Mouse (Mus musculus) T-cell, adult 66 days (primary cell): ENCODE measurements around the gene Tmod3. TPM values are rescaled to one million over a fixed set of nuclear protein-coding genes. Genes with fewer than 3 reads are reported as not detected.

Source experiments
- total RNA-seq, 2 experiments: library from RNA; stranded (reverse); gene quantifications; 3 replicates in 1 of 2; 4 replicates in 1 of 2; pipeline ENCODE4 v1.2.4; 2023

The Tmod3 gene
- 100 to 1,000 TPM; 167 to 173 TPM for total RNA-seq

DNA sequence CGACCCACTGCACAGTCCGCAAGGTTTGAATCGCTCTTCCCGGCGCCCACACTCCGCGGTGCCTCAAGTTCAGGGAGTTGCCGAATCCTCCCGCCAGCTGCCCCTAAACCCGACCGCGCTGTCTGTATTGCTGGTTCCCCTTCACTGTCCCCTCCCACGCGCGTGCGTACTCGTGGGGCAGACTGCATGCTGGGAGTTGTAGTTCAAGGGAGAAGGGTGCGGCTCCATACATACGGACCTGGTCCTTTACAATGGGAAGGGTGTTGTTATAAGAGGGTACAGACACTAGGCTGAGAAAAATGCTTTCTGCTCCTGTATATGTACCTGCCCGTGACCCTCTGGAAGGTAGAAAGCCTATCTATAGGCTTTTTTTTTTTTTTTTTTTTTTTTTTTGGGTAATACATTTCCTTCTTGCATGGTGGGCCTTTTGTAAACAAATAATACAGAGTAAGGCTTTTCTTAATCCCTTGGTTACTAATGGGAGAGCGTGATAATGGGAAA is at the start of gene Tmod3:
TSS of gene Tmod3 (minus strand) at position 146 of the 501 bp plus-strand sequence.

Other genes starting within 250 kb of the Tmod3 start
- gene Bcl2l10, start 211.9 kb downstream of the Tmod3 start, total RNA-seq: not detected
- 10 to 100 TPM; 62.2 to 63.5 TPM for gene Mapk6, start 149.7 kb downstream of the Tmod3 start, total RNA-seq
- 10 to 100 TPM; 19.4 to 20.8 TPM for gene Leo1, start 118.1 kb downstream of the Tmod3 start, total RNA-seq
- not detected for gene Tmod2, start 51.7 kb upstream of the Tmod3 start, total RNA-seq
- gene Lysmd2, start 66.1 kb upstream of the Tmod3 start, total RNA-seq: 1 to 10 TPM; 5.6 to 6.1 TPM
- not detected for gene Scg3, start 124.4 kb upstream of the Tmod3 start, total RNA-seq
- gene Bmp5, start 215.7 kb upstream of the Tmod3 start, total RNA-seq: not detected